Mouse (Mus musculus): ENCODE results near the gene Cyld. TPM values are rescaled to one million over a fixed set of nuclear protein-coding genes. Genes with fewer than 3 reads are reported as not detected.
"Not testable (repeated sequence)": the region's sequence is repeated elsewhere in the genome, so short reads cannot be mapped to it uniquely, and the experiment has no call there.

The Cyld gene
- total and polyA plus RNA-seq, 3 experiments: 7.2 to 7.8 TPM; not detected in 1

- no peak overlapping the region for H3K4me3 ChIP-seq (ENCODE audit: control insufficient read depth in 1 of 2, insufficient read depth in 1 of 2, low read depth in 2 of 2, low read length in 2 of 2)
- no peak overlapping the region for H3K9ac ChIP-seq (ENCODE audit: control insufficient read depth, low read depth, low read length, poor library complexity, severe bottlenecking)
- H3K4me1 ChIP-seq (ENCODE audit: control insufficient read depth in 1 of 2, insufficient read depth in 2 of 2, low read length in 2 of 2): no peaks in the 10 kb centered on the region
- no peak for DNase-seq (ENCODE audit: low read depth, low spot score)
- no peaks in the 10 kb centered on the region for H3K27me3 ChIP-seq (ENCODE audit: control insufficient read depth in 1 of 2, insufficient read depth in 2 of 2, low read length in 2 of 2)
- TF ChIP-seq POLR2AphosphoS2 (IDR thresholded peaks at IDR 0.05; ENCODE audit: low read length) (no peak), JUND (IDR thresholded peaks at IDR 0.05; ENCODE audit: low read depth, low read length) (no peak), POLR2A (IDR thresholded peaks at IDR 0.05; ENCODE audit: control insufficient read depth in 1 of 2, insufficient read depth in 1 of 2, low read depth in 1 of 2, low read length in 2 of 2, poor library complexity in 1 of 2) (no peak), NELFE (IDR thresholded peaks at IDR 0.05; ENCODE audit: low read depth, low read length) (no peak), MAX (IDR thresholded peaks at IDR 0.05; ENCODE audit: low read length) (no peak)
- no peak overlapping the region for H3K27ac ChIP-seq (ENCODE audit: control insufficient read depth, low read depth, low read length)
- no peaks in the 10 kb centered on the region for H3K9me3 ChIP-seq (replicated peaks; ENCODE audit: insufficient read depth, low read length)
- H3K79me2 ChIP-seq (ENCODE audit: control insufficient read depth, insufficient read depth, low read length, poor library complexity): no peaks in the 10 kb centered on the region
- no peaks in the 10 kb centered on the region for H3K36me3 ChIP-seq (ENCODE audit: control insufficient read depth in 1 of 2, insufficient read depth in 2 of 2, low read length in 2 of 2)
Observed at GRCm38 (mm10) chr8:88783722-88784121, 86.9 kb downstream of the Cyld start.

- H3K9ac ChIP-seq (ENCODE audit: control insufficient read depth, low read depth, low read length, poor library complexity, severe bottlenecking): not testable (repeated sequence)
Observed at GRCm38 (mm10) chr8:88788335-88788734, 91.5 kb downstream of the Cyld start.

GRCm38 (mm10) chr8:88792691-88793323 is 96.0 kb downstream of the Cyld start:
- no peak overlapping the region for H3K9ac ChIP-seq (ENCODE audit: control insufficient read depth, low read depth, low read length, poor library complexity, severe bottlenecking)
- H3K4me3 ChIP-seq (ENCODE audit: control insufficient read depth in 1 of 2, insufficient read depth in 1 of 2, low read depth in 2 of 2, low read length in 2 of 2): no peak overlapping the region
- no peaks in the 10 kb centered on the region for H3K4me1 ChIP-seq (ENCODE audit: control insufficient read depth in 1 of 2, insufficient read depth in 2 of 2, low read length in 2 of 2)
- no peak for DNase-seq (ENCODE audit: low read depth, low spot score)
- H3K27me3 ChIP-seq (ENCODE audit: control insufficient read depth in 1 of 2, insufficient read depth in 2 of 2, low read length in 2 of 2): no peaks in the 10 kb centered on the region
- TF ChIP-seq CHD1 (IDR thresholded peaks at IDR 0.05; ENCODE audit: low read depth, low read length) (no peak), BHLHE40 (IDR thresholded peaks at IDR 0.05; ENCODE audit: borderline replicate concordance, low read depth, low read length) (no peak), KAT2A (conservative IDR thresholded peaks at IDR 0.05; ENCODE audit: low read depth, low read length) (no peak), TAL1 (IDR thresholded peaks at IDR 0.05; ENCODE audit: low read length) (no peak), TBP (IDR thresholded peaks at IDR 0.05; ENCODE audit: low read depth, low read length) (no peak), SMC3 (IDR thresholded peaks at IDR 0.05; ENCODE audit: low read depth, low read length) (no peak), ETS1 (IDR thresholded peaks at IDR 0.05; ENCODE audit: low read depth, low read length) (no peak)
- no peaks in the 10 kb centered on the region for H3K36me3 ChIP-seq (ENCODE audit: control insufficient read depth in 1 of 2, insufficient read depth in 2 of 2, low read length in 2 of 2)
- no peaks in the 10 kb centered on the region for H3K79me2 ChIP-seq (ENCODE audit: control insufficient read depth, insufficient read depth, low read length, poor library complexity)
- H3K27ac ChIP-seq (ENCODE audit: control insufficient read depth, low read depth, low read length): no peak overlapping the region
- H3K9me3 ChIP-seq (replicated peaks; ENCODE audit: insufficient read depth, low read length): no peaks in the 10 kb centered on the region

More at GRCm38 (mm10) chr8:88788335-88788734, 91.5 kb downstream of the Cyld start:
- not testable (repeated sequence) for DNase-seq (ENCODE audit: low read depth, low spot score); H3K9me3 ChIP-seq (replicated peaks; ENCODE audit: insufficient read depth, low read length); H3K27me3 ChIP-seq (ENCODE audit: control insufficient read depth in 1 of 2, insufficient read depth in 2 of 2, low read length in 2 of 2); H3K4me3 ChIP-seq (ENCODE audit: control insufficient read depth in 1 of 2, insufficient read depth in 1 of 2, low read depth in 2 of 2, low read length in 2 of 2); H3K79me2 ChIP-seq (ENCODE audit: control insufficient read depth, insufficient read depth, low read length, poor library complexity); H3K27ac ChIP-seq (ENCODE audit: control insufficient read depth, low read depth, low read length); H3K36me3 ChIP-seq (ENCODE audit: control insufficient read depth in 1 of 2, insufficient read depth in 2 of 2, low read length in 2 of 2); H3K4me1 ChIP-seq (ENCODE audit: control insufficient read depth in 1 of 2, insufficient read depth in 2 of 2, low read length in 2 of 2)

Measured in MEL (cell line).